Mouse (Mus musculus): ENCODE data around the gene Lrit2. TPM values are rescaled to one million over a fixed set of nuclear protein-coding genes. Genes with fewer than 3 reads are reported as not detected.

Gene Lrit2
- total and polyA plus RNA-seq, 2 experiments from 2014 or later, result not detected

GRCm38 (mm10) chr14:37111371-37111770, 43.6 kb downstream of the Lrit2 start:
- H3K4me3 ChIP-seq (ENCODE audit: low read depth, low read length), result no peak overlapping the region
- no peaks in the 10 kb centered on the region for H3K9me3 ChIP-seq (replicated peaks; ENCODE audit: control insufficient read depth, low read length)
- H3K27me3 ChIP-seq (ENCODE audit: control insufficient read depth, insufficient read depth, low read length), result no peaks in the 10 kb centered on the region
- no peaks in the 10 kb centered on the region for H3K36me3 ChIP-seq (replicated peaks; ENCODE audit: control insufficient read depth, insufficient read depth, low read length)
- DNase-seq (ENCODE audit: low spot score) (no peak), ATAC-seq (ENCODE audit: insufficient read depth, low read depth) (no peak)
- H3K4me1 ChIP-seq (ENCODE audit: control insufficient read depth, insufficient read depth), result 0 out of 2 replicates have a peak, but pooled peaks cover 1% of the 10 kb centered on the region
- TF ChIP-seq EP300 (IDR thresholded peaks at IDR 0.05; ENCODE audit: low read depth), result no peak
- TF ChIP-seq CTCF (IDR thresholded peaks at IDR 0.05; ENCODE audit: low read depth), result no peak
- H3K27ac ChIP-seq (ENCODE audit: low read depth), result no peak overlapping the region
- no peak overlapping the region for H3K4me2 ChIP-seq (ENCODE audit: low read depth, low read length)
- no peak overlapping the region for H3K9ac ChIP-seq (replicated peaks; ENCODE audit: low read depth, low read length)

- no peaks in the 10 kb centered on the region for H3K27me3 ChIP-seq (ENCODE audit: control insufficient read depth, insufficient read depth, low read length)
- H3K9ac ChIP-seq (replicated peaks; ENCODE audit: low read depth, low read length), result no peak overlapping the region
- TF ChIP-seq CTCF (IDR thresholded peaks at IDR 0.05; ENCODE audit: low read depth) (no peak), EP300 (IDR thresholded peaks at IDR 0.05; ENCODE audit: low read depth) (no peak)
- ATAC-seq (ENCODE audit: insufficient read depth, low read depth) (no peak), DNase-seq (ENCODE audit: low spot score) (no peak)
- H3K27ac ChIP-seq (ENCODE audit: low read depth), result no peak overlapping the region
- H3K9me3 ChIP-seq (replicated peaks; ENCODE audit: control insufficient read depth, low read length), result no peaks in the 10 kb centered on the region
- 75% methylated on average over 7 of the region's 7 CpGs for WGBS
- H3K4me1 ChIP-seq (ENCODE audit: control insufficient read depth, insufficient read depth), result no peaks in the 10 kb centered on the region; the same call in 1 of the 2 replicates
- H3K36me3 ChIP-seq (replicated peaks; ENCODE audit: control insufficient read depth, insufficient read depth, low read length), result no peaks in the 10 kb centered on the region
- no peak overlapping the region for H3K4me2 ChIP-seq (ENCODE audit: low read depth, low read length)
- no peak overlapping the region for H3K4me3 ChIP-seq (ENCODE audit: low read depth, low read length)
These were observed 45.2 kb downstream of the Lrit2 start for GRCm38 (mm10) chr14:37112931-37113330.

GRCm38 (mm10) chr14:37113922-37114321, 46.2 kb downstream of the Lrit2 start, which contains the start of gene 2610528A11Rik:
TSS of gene 2610528A11Rik (minus strand) at chr14:37114022.
- WGBS, result 66% methylated on average over 3 of the region's 3 CpGs
- no peak for ATAC-seq (ENCODE audit: insufficient read depth, low read depth)
- Histone ChIP-seq H3K4me1 (ENCODE audit: control insufficient read depth, insufficient read depth) (no peaks in the 10 kb centered on the region; the same call in 1 of the 2 replicates), H3K4me3 (ENCODE audit: low read depth, low read length) (no peak within 1 kb of the TSS), H3K36me3 (replicated peaks; ENCODE audit: control insufficient read depth, insufficient read depth, low read length) (no peaks in the 10 kb centered on the region), H3K4me2 (ENCODE audit: low read depth, low read length) (no peak within 1 kb of the TSS), H3K27ac (ENCODE audit: low read depth) (no peak within 1 kb of the TSS), H3K9ac (replicated peaks; ENCODE audit: low read depth, low read length) (no peak within 1 kb of the TSS), H3K27me3 (ENCODE audit: control insufficient read depth, insufficient read depth, low read length) (no peaks in the 10 kb centered on the region), H3K9me3 (replicated peaks; ENCODE audit: control insufficient read depth, low read length) (no peaks in the 10 kb centered on the region)
- TF ChIP-seq EP300 (IDR thresholded peaks at IDR 0.05; ENCODE audit: low read depth) (no peak), CTCF (IDR thresholded peaks at IDR 0.05; ENCODE audit: low read depth) (no peak)
- DNase-seq (ENCODE audit: low spot score), result no peak

- ATAC-seq (ENCODE audit: insufficient read depth, low read depth) (no peak), DNase-seq (ENCODE audit: low spot score) (no peak)
- TF ChIP-seq CTCF (IDR thresholded peaks at IDR 0.05; ENCODE audit: low read depth), result no peak
- TF ChIP-seq EP300 (IDR thresholded peaks at IDR 0.05; ENCODE audit: low read depth), result no peak
- WGBS, result 96% methylated on average over 4 of the region's 4 CpGs
- no peak overlapping the region for H3K4me2 ChIP-seq (ENCODE audit: low read depth, low read length)
- no peak overlapping the region for H3K27ac ChIP-seq (ENCODE audit: low read depth)
- no peaks in the 10 kb centered on the region for H3K27me3 ChIP-seq (ENCODE audit: control insufficient read depth, insufficient read depth, low read length)
- H3K4me1 ChIP-seq (ENCODE audit: control insufficient read depth, insufficient read depth), result no peaks in the 10 kb centered on the region; the same call in 1 of the 2 replicates
- H3K9ac ChIP-seq (replicated peaks; ENCODE audit: low read depth, low read length), result no peak overlapping the region
- peaks cover 32% of the 10 kb centered on the region for H3K36me3 ChIP-seq (replicated peaks; ENCODE audit: control insufficient read depth, insufficient read depth, low read length)
- no peaks in the 10 kb centered on the region for H3K9me3 ChIP-seq (replicated peaks; ENCODE audit: control insufficient read depth, low read length)
- H3K4me3 ChIP-seq (ENCODE audit: low read depth, low read length), result no peak overlapping the region
These were observed 51.5 kb downstream of the Lrit2 start for GRCm38 (mm10) chr14:37119233-37119632.

Other genes starting within 250 kb of the Lrit2 start
- 49.8 and 69.6 TPM in 2 replicates for gene Ccser2, start 99.2 kb upstream of the Lrit2 start, total RNA-seq (2014; rRNA removed; ENCODE audit: low replicate concordance)
- 74.1 and 75.7 TPM in 2 replicates for gene Ccser2, start 99.2 kb upstream of the Lrit2 start, polyA plus RNA-seq (2015; fragmentation: Nextera tagmentation; extraction: Ambion mirVana)
- gene Rgr, start 19.0 kb upstream of the Lrit2 start, total RNA-seq (2014; rRNA removed; ENCODE audit: low replicate concordance), result not detected in 2 replicates
- gene Rgr, start 19.0 kb upstream of the Lrit2 start, polyA plus RNA-seq (2015; fragmentation: Nextera tagmentation; extraction: Ambion mirVana), result not detected in 2 replicates
- not detected in 2 replicates for gene Lrit1, start 13.1 kb upstream of the Lrit2 start, total RNA-seq (2014; rRNA removed; ENCODE audit: low replicate concordance)
- gene Lrit1, start 13.1 kb upstream of the Lrit2 start, polyA plus RNA-seq (2015; fragmentation: Nextera tagmentation; extraction: Ambion mirVana), result not detected in 2 replicates
- not detected in 2 replicates for gene Cdhr1, start 30.4 kb downstream of the Lrit2 start, total RNA-seq (2014; rRNA removed; ENCODE audit: low replicate concordance)
- gene Cdhr1, start 30.4 kb downstream of the Lrit2 start, polyA plus RNA-seq (2015; fragmentation: Nextera tagmentation; extraction: Ambion mirVana), result 0.07 and 0.11 TPM in 2 replicates
- 3.7 TPM in 1 of 2 replicates, not detected in the other for gene 2610528A11Rik, start 46.1 kb downstream of the Lrit2 start, total RNA-seq (2014; rRNA removed; ENCODE audit: low replicate concordance)
- gene 2610528A11Rik, start 46.1 kb downstream of the Lrit2 start, polyA plus RNA-seq (2015; fragmentation: Nextera tagmentation; extraction: Ambion mirVana), result 1.2 and 1.3 TPM in 2 replicates
- 257 and 266 TPM in 2 replicates for gene Ghitm, start 67.3 kb downstream of the Lrit2 start, total RNA-seq (2014; rRNA removed; ENCODE audit: low replicate concordance)
- 454 and 480 TPM in 2 replicates for gene Ghitm, start 67.3 kb downstream of the Lrit2 start, polyA plus RNA-seq (2015; fragmentation: Nextera tagmentation; extraction: Ambion mirVana)

All from heart, postnatal 0 days (tissue).